Mouse (Mus musculus) megakaryocyte, embryonic 14.5 days (primary cell): ENCODE results near the gene Cgnl1.

Experiments
- FLI1 ChIP-seq: IDR thresholded peaks from 2 replicates; pipeline ENCODE4 v1.6.1; 2012; ENCODE audit warnings: low read length, inconsistent platforms, mixed read lengths
- GATA1 ChIP-seq: IDR thresholded peaks from 3 replicates; pipeline ENCODE4 v1.6.1; 2012; ENCODE audit warnings: mixed read lengths, low read length, inconsistent platforms, borderline replicate concordance

GRCm38 (mm10) chr9:71811404-71811803, 40.0 kb upstream of the Cgnl1 start:
- TF ChIP-seq GATA1 (no peak), FLI1 (no peak)
